Comparison of ENCODE assay signal across 8 mouse cellular contexts in the genomic region with DNA sequence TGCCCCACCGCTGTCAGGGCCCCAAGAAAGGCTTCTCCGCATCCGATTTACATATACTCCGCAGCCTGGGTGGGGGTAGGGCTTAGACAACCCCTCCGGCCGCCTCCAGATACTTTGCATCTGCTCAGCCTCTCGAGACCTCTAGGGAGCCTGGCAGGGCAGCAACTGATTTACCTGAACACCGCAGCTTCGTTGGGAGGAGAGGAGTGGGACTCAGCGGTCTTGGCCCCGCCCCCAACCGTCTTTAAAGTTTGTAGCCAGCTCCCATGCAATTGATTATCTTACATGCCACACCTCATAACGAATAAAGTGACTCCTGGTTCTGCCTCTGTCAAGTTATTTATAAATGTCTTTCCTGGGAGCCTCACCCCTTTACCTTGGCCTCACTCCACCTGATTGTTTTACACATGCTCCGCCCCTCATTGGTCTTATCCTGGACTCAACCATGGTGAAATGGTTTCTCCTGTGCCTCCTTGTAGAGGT. TPM values are rescaled to one million over a fixed set of nuclear protein-coding genes. Genes with fewer than 3 reads are reported as not detected.
DNase-seq lines count a peak whose midpoint lies in the region; TF ChIP-seq lines count a peak whose summit lies in the region.

Leng9 (minus strand) TSS at position 316 of the 483 bp plus-strand sequence.

- DNase-seq in layer of hippocampus, postnatal 10 days (ENCODE audit: low spot score in 2 of 2), result peak; percentile 26 to 45
- no peak for DNase-seq in layer of hippocampus, postnatal 25 days (ENCODE audit: extremely low spot score in 1 of 2, low spot score in 1 of 2)
- peak; percentile 55 to 65 for DNase-seq in cerebellum, adult 18-20 months
- peak; percentile 52 for DNase-seq in heart, adult 8-10 months (ENCODE audit: low spot score)
- DNase-seq in kidney, adult 8-10 months, result peak; percentile 53 to 60
- DNase-seq in lung, adult 2 months, result peak; percentile 69
- no peak for DNase-seq in layer of hippocampus, postnatal 36 days

- peak within 1 kb of the TSS; percentile 90 for H3K4me3 ChIP-seq in lung, adult 2 months (replicated peaks; ENCODE audit: extremely low read depth, low read depth, low read length)
- peak within 1 kb of the TSS; percentile 73 for H3K4me3 ChIP-seq in olfactory bulb, adult 2 months (ENCODE audit: insufficient read depth, low read depth, low read length)

- no peak for TF ChIP-seq POLR2A in lung, adult 2 months (IDR thresholded peaks at IDR 0.05; ENCODE audit: borderline replicate concordance, extremely low read depth, low read depth, low read length)
- no peak for TF ChIP-seq POLR2A in olfactory bulb, adult 2 months (IDR thresholded peaks at IDR 0.05; ENCODE audit: insufficient read depth, low read depth, low read length)

- no peak for TF ChIP-seq CTCF in lung, adult 2 months (IDR thresholded peaks at IDR 0.05; ENCODE audit: insufficient read depth, low read length)
- TF ChIP-seq CTCF in olfactory bulb, adult 2 months (IDR thresholded peaks at IDR 0.05; ENCODE audit: insufficient read depth, low read depth, low read length), result no peak

- 2% methylated on average over 14 of the region's 14 CpGs for WGBS in lung, adult 2 months
- under 1% methylated on average over 14 of the region's 14 CpGs for WGBS in olfactory bulb, adult 2 months

- peaks cover 9% of the 10 kb centered on the region for H3K4me1 ChIP-seq in lung, adult 2 months (ENCODE audit: control insufficient read depth, insufficient read depth, low read length)
- H3K4me1 ChIP-seq in olfactory bulb, adult 2 months (ENCODE audit: control insufficient read depth, insufficient read depth, low read length), result peaks cover 16% of the 10 kb centered on the region

- H3K27ac ChIP-seq in olfactory bulb, adult 2 months (ENCODE audit: insufficient read depth, low read depth, low read length), result peak within 1 kb of the TSS; percentile 98

RNA-seq across cellular contexts. Expression of gene Leng9, which starts in this region (rescaled TPM):
- total RNA-seq in layer of hippocampus, postnatal 10 days (2021), result 1 to 10 TPM; 4.2 to 5.0 TPM
- 1 to 10 TPM; 5.3 to 6.0 TPM for total RNA-seq in layer of hippocampus, postnatal 25 days (2021)
- 1 to 10 TPM; 2.8 to 3.7 (median 3.6) TPM for total RNA-seq in heart, adult 8-10 months (2022)
- polyA plus RNA-seq in lung, adult 2 months (2012; rRNA removed), result 8.6 and 10.2 TPM in 2 replicates
- not detected in 2 replicates for polyA plus RNA-seq in olfactory bulb, adult 2 months (2012; ENCODE audit: insufficient read depth, insufficient read length, low replicate concordance, missing spikeins)
- total RNA-seq in layer of hippocampus, postnatal 36 days (2021), result 1 to 10 TPM; 5.5 to 5.9 TPM

Comparison
In these comparisons a context has a peak if more than half of its experiments do, and no peak if none do; other contexts are left out.
1. DNase-seq: peak in layer of hippocampus, postnatal 10 days (2 of 2), cerebellum, adult 18-20 months (2 of 2), heart, adult 8-10 months (single experiment), kidney, adult 8-10 months (2 of 2) and lung, adult 2 months (single experiment); none in layer of hippocampus, postnatal 25 days (0 of 2) and layer of hippocampus, postnatal 36 days (0 of 2).